Mouse (Mus musculus) adipose tissue, adult 10 weeks (tissue): ENCODE data around the gene H2-Q1. TPM values are rescaled to one million over a fixed set of nuclear protein-coding genes. Genes with fewer than 3 reads are reported as not detected.

ENCODE experiments used
- polyA plus RNA-seq: library from polyadenylated mRNA; stranded (reverse); fragments of 350-450 nt; fragmentation: Illumina TruSeq; extraction: RNeasy Lipid Tissue Mini Kit (QIAGEN cat#74804); gene quantifications from one replicate; pipeline ENCODE4 v1.2.3, GENCODE M21; 2014; ENCODE audit warnings: low read depth, low replicate concordance

The H2-Q1 gene
- not detected for polyA plus RNA-seq

GRCm38 (mm10) chr17:35320327-35321081 lies at the start of gene H2-Q1:
Gene H2-Q1, plus strand, starts transcription at chr17:35320405.

DNA sequence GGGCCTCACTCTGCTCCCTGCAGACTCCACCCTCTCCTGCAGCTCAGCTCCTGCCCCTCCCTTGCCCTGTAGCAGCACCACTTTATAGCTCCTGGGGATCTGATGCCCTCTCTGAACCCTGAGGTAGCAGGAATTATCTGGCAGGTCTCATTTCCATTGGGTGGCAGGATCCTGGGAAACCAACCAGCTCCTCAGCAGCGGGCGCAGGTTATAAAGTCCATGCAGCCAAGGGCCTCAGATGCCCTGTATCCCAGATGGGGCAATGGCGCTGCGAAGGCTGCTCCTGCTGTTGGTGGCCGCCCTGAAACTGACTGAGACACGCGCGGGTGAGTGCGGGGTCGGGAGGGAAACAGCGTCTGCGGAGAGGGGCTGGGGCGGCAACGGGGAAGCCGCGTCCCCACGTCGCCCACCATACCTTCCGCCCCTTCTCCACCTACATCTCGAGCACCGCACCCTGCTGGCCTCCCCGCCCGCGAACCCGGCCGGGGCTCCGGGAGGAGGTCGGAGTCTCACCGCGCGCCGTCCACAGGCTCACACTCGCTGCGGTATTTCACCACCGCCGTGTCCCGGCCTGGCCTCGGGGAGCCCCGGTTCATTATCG lies 22.0 kb downstream of the H2-Q1 start, which contains the start of gene H2-Q2:
TSS of gene H2-Q2 (plus strand) at position 172 of the 601 bp plus-strand sequence.

Other genes starting within 250 kb of the H2-Q1 start
- 8.2 TPM for gene Ly6g6e, start 243.5 kb upstream of the H2-Q1 start, polyA plus RNA-seq
- 14.6 TPM for gene Ly6g6d, start 242.3 kb upstream of the H2-Q1 start, polyA plus RNA-seq
- gene Ly6g6f, start 234.8 kb upstream of the H2-Q1 start, polyA plus RNA-seq: not detected
- 106 TPM for gene Abhd16a, start 231.1 kb upstream of the H2-Q1 start, polyA plus RNA-seq
- 1,353 TPM for gene Ly6g5c, start 212.1 kb upstream of the H2-Q1 start, polyA plus RNA-seq
- gene Ly6g5b, start 205.0 kb upstream of the H2-Q1 start, polyA plus RNA-seq: 1,252 TPM
- gene Gpank1, start 198.9 kb upstream of the H2-Q1 start, polyA plus RNA-seq: 14.5 TPM
- 234 TPM for gene Csnk2b, start 198.4 kb upstream of the H2-Q1 start, polyA plus RNA-seq
- gene D17H6S53E, start 194.0 kb upstream of the H2-Q1 start, polyA plus RNA-seq: 15.2 TPM
- gene Apom, start 188.4 kb upstream of the H2-Q1 start, polyA plus RNA-seq: not detected
- gene Bag6, start 185.2 kb upstream of the H2-Q1 start, polyA plus RNA-seq: 130 TPM
- gene Prrc2a, start 155.5 kb upstream of the H2-Q1 start, polyA plus RNA-seq: 229 TPM
- 21.1 TPM for gene Aif1, start 144.3 kb upstream of the H2-Q1 start, polyA plus RNA-seq
- gene Lst1, start 132.0 kb upstream of the H2-Q1 start, polyA plus RNA-seq: 11.5 TPM
- gene Ltb, start 126.0 kb upstream of the H2-Q1 start, polyA plus RNA-seq: 1.9 TPM
- 0.61 TPM for gene Tnf, start 118.4 kb upstream of the H2-Q1 start, polyA plus RNA-seq
- not detected for gene Lta, start 115.1 kb upstream of the H2-Q1 start, polyA plus RNA-seq
- 1.2 TPM for gene Gm16181, start 99.6 kb upstream of the H2-Q1 start, polyA plus RNA-seq
- 22.6 TPM for gene Atp6v1g2, start 86.7 kb upstream of the H2-Q1 start, polyA plus RNA-seq
- gene Nfkbil1, start 84.6 kb upstream of the H2-Q1 start, polyA plus RNA-seq: 16.9 TPM
- gene Ddx39b, start 78.7 kb upstream of the H2-Q1 start, polyA plus RNA-seq: 177 TPM
- 739 TPM for gene H2-D1, start 57.7 kb upstream of the H2-Q1 start, polyA plus RNA-seq
- gene H2-Q2, start 21.8 kb downstream of the H2-Q1 start, polyA plus RNA-seq: 3.6 TPM
- 52.9 TPM for gene H2-Q4, start 59.2 kb downstream of the H2-Q1 start, polyA plus RNA-seq
- 27.5 TPM for gene H2-Q6, start 104.4 kb downstream of the H2-Q1 start, polyA plus RNA-seq
- 30.0 TPM for gene H2-Q7, start 118.8 kb downstream of the H2-Q1 start, polyA plus RNA-seq
- 6.2 TPM for gene H2-Q10, start 149.7 kb downstream of the H2-Q1 start, polyA plus RNA-seq
- gene Pou5f1, start 185.6 kb downstream of the H2-Q1 start, polyA plus RNA-seq: not detected
- gene Tcf19, start 196.4 kb downstream of the H2-Q1 start, polyA plus RNA-seq: 6.6 TPM
- gene Cchcr1, start 196.7 kb downstream of the H2-Q1 start, polyA plus RNA-seq: 13.5 TPM
- gene Psors1c2, start 212.8 kb downstream of the H2-Q1 start, polyA plus RNA-seq: not detected
- gene Cdsn, start 231.7 kb downstream of the H2-Q1 start, polyA plus RNA-seq: 27.1 TPM
- gene 2300002M23Rik, start 247.0 kb downstream of the H2-Q1 start, polyA plus RNA-seq: 0.65 TPM